Mouse (Mus musculus): ENCODE measurements around the gene P3h1.
"Not testable (repeated sequence)": the region's sequence is repeated elsewhere in the genome, so short reads cannot be mapped to it uniquely, and the experiment has no call there.

The P3h1 gene

GRCm38 (mm10) chr4:119274627-119275026 lies 41.9 kb downstream of the P3h1 start:
- DNase-seq (ENCODE audit: low read depth, low spot score), result no peak

GRCm38 (mm10) chr4:119275226-119275625 lies 42.5 kb downstream of the P3h1 start:
- DNase-seq (ENCODE audit: low read depth, low spot score), result no peak

- DNase-seq (ENCODE audit: low read depth, low spot score), result no peak
Observed at GRCm38 (mm10) chr4:119275726-119276125, 43.0 kb downstream of the P3h1 start.

- not testable (repeated sequence) for DNase-seq (ENCODE audit: low read depth, low spot score)
Observed at GRCm38 (mm10) chr4:119278784-119279183, 46.1 kb downstream of the P3h1 start.

- DNase-seq (ENCODE audit: low read depth, low spot score), result no peak
Observed at GRCm38 (mm10) chr4:119284861-119285260, 52.1 kb downstream of the P3h1 start.

- no peak for DNase-seq (ENCODE audit: low read depth, low spot score)
Observed at GRCm38 (mm10) chr4:119285336-119285735, 52.6 kb downstream of the P3h1 start.

- no peak for DNase-seq (ENCODE audit: low read depth, low spot score)
Observed at GRCm38 (mm10) chr4:119291921-119292320, 59.2 kb downstream of the P3h1 start.

- DNase-seq (ENCODE audit: low read depth, low spot score), result peak; percentile 63
Observed at GRCm38 (mm10) chr4:119292771-119293573, 60.3 kb downstream of the P3h1 start.

GRCm38 (mm10) chr4:119293574-119294258 lies 61.0 kb downstream of the P3h1 start:
- DNase-seq (ENCODE audit: low read depth, low spot score), result peak; percentile 28

GRCm38 (mm10) chr4:119294415-119295133 lies 61.9 kb downstream of the P3h1 start, which contains the start of gene Ybx1:
Ybx1 (minus strand) TSS chr4:119294604.
- peak; percentile 98 for DNase-seq (ENCODE audit: low read depth, low spot score)

- no peak for DNase-seq (ENCODE audit: low read depth, low spot score)
Observed at GRCm38 (mm10) chr4:119295134-119295453, 62.4 kb downstream of the P3h1 start.

GRCm38 (mm10) chr4:119297361-119297760 lies 64.6 kb downstream of the P3h1 start:
- no peak for DNase-seq (ENCODE audit: low read depth, low spot score)

Data from mesoderm, embryonic 11.5 days (tissue).